Mouse (Mus musculus) E14TG2a.4 (cell line): ENCODE measurements at regions not wholly inside any gene's neighbourhood (a gene's known extent, or its start where the extent isn't known, plus 50 kb on each side); places are given as distances from the start of the nearest gene placed in this dataset.

ENCODE experiments used
- H3K27me3 ChIP-seq: 2 replicates; pipeline ENCODE4 v1.6.1; 2014; ENCODE audit warnings: low read length, control low read depth; ENCODE audit not compliant: insufficient read depth
- H3K36me3 ChIP-seq: 2 replicates; pipeline ENCODE4 v1.6.1; 2014; ENCODE audit warnings: low read length, control low read depth; ENCODE audit not compliant: insufficient read depth
- H3K4me1 ChIP-seq: replicated peaks from 2 replicates; pipeline ENCODE4 v1.6.1; 2014; ENCODE audit warnings: low read depth, low read length, control low read depth
- H3K4me3 ChIP-seq: replicated peaks from 2 replicates; pipeline ENCODE4 v1.5.1; 2014; ENCODE audit warnings: mild to moderate bottlenecking, low read length
- H3K9me3 ChIP-seq: 2 replicates; pipeline ENCODE4 v1.6.1; 2014; ENCODE audit warnings: low read length, control low read depth
- CTCF ChIP-seq: conservative IDR thresholded peaks from 2 replicates; pipeline ENCODE4 v1.5.1; 2014; ENCODE audit warnings: low read length
- NANOG ChIP-seq: IDR thresholded peaks from 2 replicates; pipeline ENCODE4 v1.6.1; 2014; ENCODE audit warnings: borderline replicate concordance, low read length, mixed read lengths
- POU5F1 ChIP-seq: IDR thresholded peaks from 2 replicates; pipeline ENCODE4 v1.6.1; 2014; ENCODE audit warnings: low read length, borderline replicate concordance

GRCm38 (mm10) chr11:20934191-20935062 lies 103.6 kb upstream of the Lgalsl start:
- no peaks in the 10 kb centered on the region for H3K27me3 ChIP-seq
- no peak overlapping the region for H3K4me3 ChIP-seq
- peaks cover 4% of the 10 kb centered on the region for H3K4me1 ChIP-seq
- TF ChIP-seq CTCF (no peak), POU5F1 (no peak), NANOG (no peak)
- H3K9me3 ChIP-seq = no peaks in the 10 kb centered on the region
- H3K36me3 ChIP-seq = no peaks in the 10 kb centered on the region

GRCm38 (mm10) chr11:20935063-20935370 lies 104.2 kb upstream of the Lgalsl start:
- Histone ChIP-seq H3K27me3 (no peaks in the 10 kb centered on the region), H3K9me3 (no peaks in the 10 kb centered on the region), H3K4me1 (peaks cover 3% of the 10 kb centered on the region), H3K36me3 (no peaks in the 10 kb centered on the region), H3K4me3 (no peak overlapping the region)
- TF ChIP-seq NANOG (no peak), POU5F1 (no peak), CTCF (no peak)

GRCm38 (mm10) chr11:20935910-20936309 lies 105.1 kb upstream of the Lgalsl start:
- TF ChIP-seq POU5F1 = no peak
- no peak for TF ChIP-seq NANOG
- no peak for TF ChIP-seq CTCF
- Histone ChIP-seq H3K36me3 (no peaks in the 10 kb centered on the region), H3K4me3 (no peak overlapping the region), H3K27me3 (no peaks in the 10 kb centered on the region), H3K4me1 (no peaks in the 10 kb centered on the region), H3K9me3 (no peaks in the 10 kb centered on the region)

- TF ChIP-seq POU5F1 = no peak
- no peak for TF ChIP-seq NANOG
- no peak for TF ChIP-seq CTCF
- Histone ChIP-seq H3K9me3 (no peaks in the 10 kb centered on the region), H3K4me3 (no peak overlapping the region), H3K27me3 (no peaks in the 10 kb centered on the region), H3K36me3 (no peaks in the 10 kb centered on the region), H3K4me1 (peaks cover 6% of the 10 kb centered on the region)
These were observed 106.1 kb upstream of the Lgalsl start for GRCm38 (mm10) chr11:20936996-20937395.

GRCm38 (mm10) chr11:20937942-20938341 lies 107.1 kb upstream of the Lgalsl start:
- TF ChIP-seq POU5F1 (no peak), NANOG (no peak), CTCF (no peak)
- no peaks in the 10 kb centered on the region for H3K27me3 ChIP-seq

GRCm38 (mm10) chr11:20939644-20940043 lies 108.8 kb upstream of the Lgalsl start:
- no peak for TF ChIP-seq POU5F1
- no peak for TF ChIP-seq NANOG
- no peak for TF ChIP-seq CTCF
- H3K4me1 ChIP-seq = peaks cover 6% of the 10 kb centered on the region
- no peaks in the 10 kb centered on the region for H3K36me3 ChIP-seq
- no peaks in the 10 kb centered on the region for H3K9me3 ChIP-seq
- no peak overlapping the region for H3K4me3 ChIP-seq
- H3K27me3 ChIP-seq = no peaks in the 10 kb centered on the region

More at GRCm38 (mm10) chr11:20937942-20938341, 107.1 kb upstream of the Lgalsl start:
- H3K4me1 ChIP-seq = peaks cover 6% of the 10 kb centered on the region
- no peaks in the 10 kb centered on the region for H3K9me3 ChIP-seq
- no peak overlapping the region for H3K4me3 ChIP-seq
- no peaks in the 10 kb centered on the region for H3K36me3 ChIP-seq

- TF ChIP-seq POU5F1 (no peak), CTCF (no peak), NANOG (no peak)
- 0 out of 2 replicates have a peak, but pooled peaks cover under 1% of the 10 kb centered on the region for H3K9me3 ChIP-seq
- no peak overlapping the region for H3K4me3 ChIP-seq
- no peaks in the 10 kb centered on the region for H3K36me3 ChIP-seq
- H3K4me1 ChIP-seq = peaks cover 6% of the 10 kb centered on the region
- no peaks in the 10 kb centered on the region for H3K27me3 ChIP-seq
These were observed 110.7 kb upstream of the Lgalsl start for GRCm38 (mm10) chr11:20941546-20941945.

GRCm38 (mm10) chr11:20955561-20955960 lies 124.7 kb upstream of the Lgalsl start:
- no peaks in the 10 kb centered on the region for H3K27me3 ChIP-seq
- H3K9me3 ChIP-seq = no peaks in the 10 kb centered on the region

GRCm38 (mm10) chr11:20957766-20958165 lies 126.9 kb upstream of the Lgalsl start:
- Histone ChIP-seq H3K27me3 (no peaks in the 10 kb centered on the region), H3K4me3 (peak overlapping the region; percentile 24), H3K4me1 (peaks cover 37% of the 10 kb centered on the region), H3K9me3 (no peaks in the 10 kb centered on the region), H3K36me3 (no peaks in the 10 kb centered on the region)
- TF ChIP-seq POU5F1 = no peak
- TF ChIP-seq CTCF = no peak
- TF ChIP-seq NANOG = no peak

More at GRCm38 (mm10) chr11:20955561-20955960, 124.7 kb upstream of the Lgalsl start:
- H3K4me1 ChIP-seq = peaks cover 28% of the 10 kb centered on the region
- H3K36me3 ChIP-seq = no peaks in the 10 kb centered on the region
- TF ChIP-seq CTCF (no peak), POU5F1 (no peak), NANOG (no peak)
- H3K4me3 ChIP-seq = no peak overlapping the region
